Mouse (Mus musculus) limb, embryonic 12.5 days (tissue): ENCODE measurements at regions not wholly inside any gene's neighbourhood (a gene's known extent, or its start where the extent isn't known, plus 50 kb on each side); places are given as distances from the start of the nearest gene placed in this dataset.
"Not testable (repeated sequence)": the region's sequence is repeated elsewhere in the genome, so short reads cannot be mapped to it uniquely, and the experiment has no call there.

Experiments used
- ATAC-seq: fragments of 200-750 bp; cut with Nextera tagmentation; 2 replicates; pipeline ENCODE4 v1.8.0; 2017; ENCODE audit warnings: low read depth, moderate TSS enrichment; ENCODE audit not compliant: insufficient number of reproducible peaks, insufficient read depth, low FRiP score, low TSS enrichment
- H3K27ac ChIP-seq: fragments of 300-500 bp; sonication (generic); 2 replicates; pipeline ENCODE4 v1.5.1; 2016; ENCODE audit warnings: mild to moderate bottlenecking, moderate library complexity
- H3K27me3 ChIP-seq: fragments of 300-500 bp; sonication (generic); 2 replicates; pipeline ENCODE4 v1.6.1; 2016; ENCODE audit warnings: mild to moderate bottlenecking, moderate library complexity
- H3K36me3 ChIP-seq: fragments of 300-500 bp; sonication (generic); 2 replicates; pipeline ENCODE4 v1.6.1; 2016; ENCODE audit warnings: mild to moderate bottlenecking, moderate library complexity
- H3K4me1 ChIP-seq: fragments of 300-500 bp; sonication (generic); replicated peaks from 2 replicates; pipeline ENCODE4 v1.6.1; 2016
- H3K4me2 ChIP-seq: fragments of 300-500 bp; sonication (generic); 2 replicates; pipeline ENCODE4 v1.6.1; 2016; ENCODE audit warnings: mild to moderate bottlenecking, moderate library complexity
- H3K4me3 ChIP-seq: fragments of 300-500 bp; sonication (generic); replicated peaks from 2 replicates; pipeline ENCODE4 v1.5.1; 2016; ENCODE audit warnings: mild to moderate bottlenecking
- H3K9ac ChIP-seq: fragments of 300-500 bp; sonication (generic); replicated peaks from 2 replicates; pipeline ENCODE4 v1.6.1; 2016; ENCODE audit warnings: mild to moderate bottlenecking, moderate library complexity
- H3K9me3 ChIP-seq: fragments of 300-500 bp; sonication (generic); 2 replicates; pipeline ENCODE4 v1.6.1; 2016; ENCODE audit warnings: mild to moderate bottlenecking, moderate library complexity
- WGBS: fragments of 180-500 bp; shearing (Covaris S2); methylation state at CpG from one replicate; pipeline ENCODE4 v1.1.7; 2016; 5-methylcytosine and 5-hydroxymethylcytosine counted together

DNA sequence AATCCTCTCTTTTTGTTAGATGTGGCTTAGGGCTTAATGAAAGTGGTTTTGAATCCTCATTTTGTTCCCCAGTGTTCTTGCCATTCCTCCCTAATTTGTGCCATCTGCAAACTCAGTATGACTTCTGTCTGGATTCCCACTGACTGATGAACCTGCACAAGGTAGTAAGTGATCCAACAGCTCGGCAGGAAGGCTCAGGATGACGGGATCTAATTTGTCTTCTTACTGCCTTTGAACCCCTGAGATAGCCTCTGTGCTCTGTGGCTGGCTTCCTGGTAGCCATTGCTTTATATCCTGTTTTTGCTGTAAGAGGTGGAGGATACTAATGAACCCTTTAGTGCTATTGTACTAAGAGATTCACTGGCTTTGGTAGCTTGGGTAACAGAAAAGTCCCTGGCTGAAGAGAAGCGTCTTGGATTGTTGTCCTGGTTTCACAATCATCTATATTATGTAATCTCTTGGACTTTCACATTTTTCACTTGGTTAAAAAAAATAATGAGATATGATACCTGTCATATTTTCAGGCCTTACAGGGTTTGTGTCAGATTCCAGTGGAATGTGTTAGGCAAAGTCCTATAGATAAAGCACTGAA is 86.2 kb downstream of the Dusp6 start:
- no peak overlapping the region for H3K4me3 ChIP-seq
- no peak for ATAC-seq
- no peak overlapping the region for H3K27ac ChIP-seq
- H3K9ac ChIP-seq = no peak overlapping the region
- H3K36me3 ChIP-seq = no peaks in the 10 kb centered on the region
- H3K27me3 ChIP-seq = no peaks in the 10 kb centered on the region
- WGBS = 32% methylated on average over 3 of the region's 3 CpGs
- no peak overlapping the region for H3K4me2 ChIP-seq
- peaks cover 11% of the 10 kb centered on the region for H3K4me1 ChIP-seq
- no peaks in the 10 kb centered on the region for H3K9me3 ChIP-seq

GRCm38 (mm10) chr10:99353541-99354292 is 90.7 kb downstream of the Dusp6 start:
- no peak for ATAC-seq
- H3K36me3 ChIP-seq = no peaks in the 10 kb centered on the region
- H3K4me2 ChIP-seq = peak overlapping the region; percentile 52
- no peak overlapping the region for H3K27ac ChIP-seq
- H3K4me1 ChIP-seq = peaks cover 17% of the 10 kb centered on the region
- no peak overlapping the region for H3K9ac ChIP-seq
- WGBS = 5% methylated on average over 18 of the region's 18 CpGs
- H3K4me3 ChIP-seq = peak overlapping the region; percentile 19
- H3K27me3 ChIP-seq = no peaks in the 10 kb centered on the region
- no peaks in the 10 kb centered on the region for H3K9me3 ChIP-seq

DNA sequence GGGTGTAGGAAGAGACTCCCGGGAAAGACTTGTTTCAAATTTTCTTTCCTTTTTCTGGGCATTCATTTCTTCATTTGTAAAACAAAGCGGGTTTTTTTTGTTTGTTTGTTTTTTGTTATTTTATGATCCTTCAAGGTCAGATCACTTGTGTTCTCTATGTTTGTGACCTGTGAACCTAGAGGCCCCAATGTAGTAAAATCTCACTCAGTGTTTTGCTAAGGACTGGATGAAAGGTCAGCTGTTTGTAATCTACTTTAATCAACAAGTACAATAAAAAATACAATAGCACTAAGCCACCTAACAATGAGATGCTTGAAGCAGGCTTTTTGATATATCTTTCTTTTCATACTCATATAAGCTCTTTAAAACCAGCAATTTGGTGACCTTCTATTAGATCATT is 91.3 kb downstream of the Dusp6 start:
- Histone ChIP-seq H3K4me3 (no peak overlapping the region), H3K9ac (no peak overlapping the region), H3K27me3 (no peaks in the 10 kb centered on the region), H3K4me1 (peaks cover 20% of the 10 kb centered on the region), H3K36me3 (no peaks in the 10 kb centered on the region), H3K4me2 (peak overlapping the region; percentile 52; the same call in 1 of the 2 replicates), H3K9me3 (no peaks in the 10 kb centered on the region), H3K27ac (no peak overlapping the region)
- 47% methylated on average over 2 of the region's 2 CpGs for WGBS
- ATAC-seq = no peak

DNA sequence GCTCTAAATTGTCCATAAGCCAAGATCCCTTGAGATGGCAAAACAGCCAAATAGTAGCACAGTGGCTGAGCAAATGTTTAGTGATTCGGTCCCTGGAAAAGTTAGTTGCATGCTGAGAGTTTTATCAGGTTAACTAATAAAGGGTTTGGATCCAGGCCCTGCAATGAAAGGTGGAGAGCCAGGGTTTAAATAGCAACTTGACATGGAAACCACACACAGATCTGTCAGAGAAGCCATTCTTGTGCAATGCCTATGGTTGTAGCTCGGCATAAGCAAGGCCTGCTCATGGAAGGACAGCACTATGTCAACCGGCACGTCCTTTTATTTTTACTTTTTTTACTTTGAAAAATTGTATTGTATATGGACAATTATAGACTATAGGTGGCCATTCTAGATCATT is 92.3 kb downstream of the Dusp6 start:
- Histone ChIP-seq H3K27ac (no peak overlapping the region), H3K9me3 (no peaks in the 10 kb centered on the region), H3K9ac (no peak overlapping the region), H3K4me2 (no peak overlapping the region), H3K36me3 (no peaks in the 10 kb centered on the region), H3K27me3 (no peaks in the 10 kb centered on the region), H3K4me3 (no peak overlapping the region), H3K4me1 (peaks cover 27% of the 10 kb centered on the region)
- 79% methylated on average over 4 of the region's 4 CpGs for WGBS
- no peak for ATAC-seq

GRCm38 (mm10) chr10:99356221-99356620 is 93.2 kb downstream of the Dusp6 start:
- Histone ChIP-seq H3K9me3 (no peaks in the 10 kb centered on the region), H3K36me3 (no peaks in the 10 kb centered on the region), H3K4me3 (no peak overlapping the region), H3K9ac (no peak overlapping the region), H3K4me2 (no peak overlapping the region), H3K4me1 (peaks cover 31% of the 10 kb centered on the region), H3K27me3 (no peaks in the 10 kb centered on the region), H3K27ac (no peak overlapping the region)
- WGBS = 63% methylated on average over 5 of the region's 5 CpGs
- no peak for ATAC-seq

GRCm38 (mm10) chr10:99356883-99357282 is 93.9 kb downstream of the Dusp6 start:
- no peak for ATAC-seq
- H3K27ac ChIP-seq = no peak overlapping the region
- no peak overlapping the region for H3K4me3 ChIP-seq
- H3K36me3 ChIP-seq = no peaks in the 10 kb centered on the region
- no peaks in the 10 kb centered on the region for H3K27me3 ChIP-seq
- H3K4me1 ChIP-seq = peaks cover 31% of the 10 kb centered on the region
- no peak overlapping the region for H3K4me2 ChIP-seq
- no peak overlapping the region for H3K9ac ChIP-seq
- 66% methylated on average over 3 of the region's 3 CpGs for WGBS
- no peaks in the 10 kb centered on the region for H3K9me3 ChIP-seq

DNA sequence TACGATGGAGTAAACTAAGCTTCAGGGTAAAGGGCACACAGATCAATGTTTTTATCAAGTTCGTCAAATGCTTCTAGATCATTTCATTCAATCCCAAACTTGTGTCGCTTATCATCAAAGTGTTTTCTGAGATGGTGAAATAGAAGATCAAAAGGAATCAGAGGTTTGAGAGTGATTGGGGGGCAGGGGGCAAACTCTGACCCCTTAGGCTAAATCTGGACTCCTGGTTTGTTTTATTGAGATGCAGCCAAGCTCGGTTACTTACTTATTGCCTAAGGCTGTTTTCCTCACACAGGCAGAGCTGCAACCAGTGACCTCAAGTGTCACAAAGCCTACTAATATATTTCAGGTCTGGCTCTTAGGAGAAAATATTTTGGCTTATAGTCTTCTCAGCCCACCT is 94.3 kb downstream of the Dusp6 start:
- no peak for ATAC-seq
- Histone ChIP-seq H3K27me3 (no peaks in the 10 kb centered on the region), H3K9me3 (no peaks in the 10 kb centered on the region), H3K4me2 (no peak overlapping the region), H3K4me1 (peaks cover 31% of the 10 kb centered on the region), H3K27ac (no peak overlapping the region), H3K9ac (no peak overlapping the region), H3K4me3 (no peak overlapping the region), H3K36me3 (no peaks in the 10 kb centered on the region)
- WGBS = 33% methylated on average over 4 of the region's 4 CpGs

GRCm38 (mm10) chr10:99358256-99358655 is 95.2 kb downstream of the Dusp6 start:
- no peak for ATAC-seq
- no peak overlapping the region for H3K9ac ChIP-seq
- H3K9me3 ChIP-seq = no peaks in the 10 kb centered on the region
- H3K4me1 ChIP-seq = peaks cover 29% of the 10 kb centered on the region
- no peak overlapping the region for H3K27ac ChIP-seq
- WGBS = 87% methylated on average over 1 of the region's 1 CpGs
- H3K36me3 ChIP-seq = no peaks in the 10 kb centered on the region
- no peak overlapping the region for H3K4me2 ChIP-seq
- no peaks in the 10 kb centered on the region for H3K27me3 ChIP-seq
- no peak overlapping the region for H3K4me3 ChIP-seq

DNA sequence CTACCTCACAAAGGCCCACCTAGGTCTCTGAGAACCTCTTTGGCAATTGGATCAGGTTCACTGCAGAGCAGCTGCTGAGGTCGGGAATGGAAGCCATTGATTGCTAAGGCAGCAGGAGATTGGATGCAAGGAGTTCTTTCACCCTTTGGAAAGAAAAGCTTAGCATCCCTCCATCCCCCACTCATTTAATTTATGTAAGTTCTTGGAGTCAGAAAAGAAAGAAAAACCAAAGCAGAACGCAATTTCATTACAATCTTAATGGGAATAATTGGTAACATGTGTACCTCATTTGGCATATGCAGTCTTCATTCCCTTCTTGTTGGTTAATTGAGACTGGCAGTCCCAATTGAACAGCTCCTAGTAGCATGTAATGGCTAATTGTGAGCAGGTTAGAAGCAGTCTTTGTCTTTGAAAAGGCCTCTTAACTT is 96.4 kb downstream of the Dusp6 start:
- H3K36me3 ChIP-seq = no peaks in the 10 kb centered on the region
- peaks cover 4% of the 10 kb centered on the region for H3K9me3 ChIP-seq
- H3K9ac ChIP-seq = no peak overlapping the region
- no peaks in the 10 kb centered on the region for H3K27me3 ChIP-seq
- H3K4me2 ChIP-seq = no peak overlapping the region
- peaks cover 18% of the 10 kb centered on the region for H3K4me1 ChIP-seq
- ATAC-seq = no peak
- 11% methylated on average over 2 of the region's 2 CpGs for WGBS
- peak overlapping the region; percentile 36 for H3K27ac ChIP-seq
- H3K4me3 ChIP-seq = no peak overlapping the region

DNA sequence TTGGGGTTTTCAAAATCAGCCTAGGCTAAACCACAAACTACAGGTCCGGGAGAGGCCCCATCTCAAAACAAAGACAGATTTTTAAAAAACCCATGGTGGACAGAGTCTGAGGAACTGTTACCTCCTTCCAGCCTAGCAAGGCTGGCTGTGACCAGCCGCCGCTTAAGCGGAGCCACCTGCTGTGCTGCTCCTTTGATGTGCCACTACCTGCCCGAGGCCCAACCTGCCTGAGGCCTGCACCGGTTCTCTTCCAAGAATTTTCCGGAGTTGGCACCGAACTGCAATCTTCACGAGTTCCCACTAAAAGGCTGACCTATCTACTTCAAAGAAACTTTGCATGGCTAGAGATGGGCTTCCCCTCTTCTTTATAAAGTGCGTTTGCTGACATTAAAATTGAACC is 97.6 kb downstream of the Dusp6 start:
- not testable (repeated sequence) for H3K9ac ChIP-seq, H3K27ac ChIP-seq, H3K27me3 ChIP-seq, H3K36me3 ChIP-seq, H3K9me3 ChIP-seq, H3K4me3 ChIP-seq, ATAC-seq, H3K4me2 ChIP-seq
- H3K4me1 ChIP-seq = peaks cover 18% of the 10 kb centered on the region
- WGBS = 23% methylated on average over 10 of the region's 10 CpGs

GRCm38 (mm10) chr10:99366162-99366561 is 103.1 kb downstream of the Dusp6 start:
- peaks cover 9% of the 10 kb centered on the region for H3K9me3 ChIP-seq
- no peak overlapping the region for H3K4me3 ChIP-seq
- no peak for ATAC-seq
- H3K4me2 ChIP-seq = no peak overlapping the region
- H3K27ac ChIP-seq = no peak overlapping the region
- no peaks in the 10 kb centered on the region for H3K36me3 ChIP-seq
- H3K4me1 ChIP-seq = no peaks in the 10 kb centered on the region; the same call in 1 of the 2 replicates
- no peaks in the 10 kb centered on the region for H3K27me3 ChIP-seq
- H3K9ac ChIP-seq = no peak overlapping the region
- 86% methylated on average over 7 of the region's 7 CpGs for WGBS

GRCm38 (mm10) chr10:99367757-99368156 is 104.7 kb downstream of the Dusp6 start:
- no peak overlapping the region for H3K9ac ChIP-seq
- H3K4me2 ChIP-seq = no peak overlapping the region
- 41% methylated on average over 6 of the region's 6 CpGs for WGBS
- no peak overlapping the region for H3K4me3 ChIP-seq
- no peak for ATAC-seq
- H3K9me3 ChIP-seq = peaks cover 9% of the 10 kb centered on the region
- no peaks in the 10 kb centered on the region for H3K27me3 ChIP-seq
- H3K27ac ChIP-seq = no peak overlapping the region
- no peaks in the 10 kb centered on the region for H3K36me3 ChIP-seq
- H3K4me1 ChIP-seq = no peaks in the 10 kb centered on the region; the same call in 1 of the 2 replicates
